Mouse (Mus musculus) embryonic facial prominence, embryonic 15.5 days (tissue): ENCODE data around the gene Susd4. TPM values are rescaled to one million over a fixed set of nuclear protein-coding genes. Genes with fewer than 3 reads are reported as not detected.
A peak's percentile ranks its signal among the peaks of the same experiment; 100 is the strongest.

ENCODE experiments used
- ATAC-seq: fragments of 200-750 bp; cut with Nextera tagmentation; 2 replicates; pipeline ENCODE4 v1.8.0; 2017; ENCODE audit warnings: low read depth, moderate TSS enrichment; ENCODE audit not compliant: insufficient number of reproducible peaks, low FRiP score, low TSS enrichment
- H3K27ac ChIP-seq: fragments of 300-500 bp; sonication (generic); replicated peaks from 2 replicates; pipeline ENCODE4 v1.5.1; 2015; ENCODE audit warnings: mild to moderate bottlenecking, inconsistent platforms
- H3K27me3 ChIP-seq: fragments of 300-500 bp; sonication (generic); 2 replicates; pipeline ENCODE4 v1.6.1; 2015; ENCODE audit warnings: inconsistent platforms
- H3K36me3 ChIP-seq: fragments of 300-500 bp; sonication (generic); 2 replicates; pipeline ENCODE4 v1.6.1; 2015; ENCODE audit warnings: mild to moderate bottlenecking, inconsistent platforms
- H3K4me1 ChIP-seq: fragments of 300-500 bp; sonication (generic); 2 replicates; pipeline ENCODE4 v1.6.1; 2015; ENCODE audit warnings: inconsistent platforms
- H3K4me2 ChIP-seq: fragments of 300-500 bp; sonication (generic); replicated peaks from 2 replicates; pipeline ENCODE4 v1.6.1; 2015; ENCODE audit warnings: mild to moderate bottlenecking, inconsistent platforms
- H3K4me3 ChIP-seq: fragments of 300-500 bp; sonication (generic); replicated peaks from 2 replicates; pipeline ENCODE4 v1.5.1; 2015; ENCODE audit warnings: mild to moderate bottlenecking, inconsistent platforms
- H3K9ac ChIP-seq: fragments of 300-500 bp; sonication (generic); 2 replicates; pipeline ENCODE4 v1.6.1; 2015; ENCODE audit warnings: inconsistent platforms
- H3K9me3 ChIP-seq: fragments of 300-500 bp; sonication (generic); replicated peaks from 2 replicates; pipeline ENCODE4 v1.6.1; 2016; ENCODE audit warnings: inconsistent platforms
- WGBS: fragments of 180-500 bp; shearing (Covaris S2); methylation state at CpG from one replicate; pipeline ENCODE4 v1.1.7; 2015; 5-methylcytosine and 5-hydroxymethylcytosine counted together
- polyA plus RNA-seq: library from polyadenylated mRNA; unstranded; fragments of >200 nt; fragmentation: Nextera tagmentation; extraction: Ambion mirVana; gene quantifications from 2 replicates; pipeline ENCODE4 v1.2.1, GENCODE M21; 2015

Susd4 gene
- polyA plus RNA-seq, 1 experiment from 2014 or later, result 14.8 TPM

DNA sequence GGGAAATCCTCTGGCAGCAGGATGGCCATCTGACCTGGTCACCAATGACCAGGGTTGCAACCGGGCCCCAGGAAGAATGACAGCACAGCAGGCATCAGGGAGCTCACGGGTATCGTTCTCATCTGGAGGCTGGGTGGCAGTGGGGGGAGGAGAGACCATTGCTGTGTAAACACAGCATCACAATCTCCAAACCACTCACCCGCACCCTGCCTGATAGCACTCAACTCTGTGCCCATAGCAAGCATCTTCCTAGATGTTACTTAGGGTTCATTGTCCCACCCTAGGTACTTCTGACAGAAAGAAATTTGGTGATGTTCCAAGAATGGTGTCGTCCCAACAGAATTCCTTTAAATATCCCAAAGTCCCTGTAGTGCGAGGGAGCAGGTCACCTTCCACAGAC is 133.4 kb downstream of the Susd4 start:
- H3K27ac ChIP-seq, result no peak overlapping the region
- no peak overlapping the region for H3K9ac ChIP-seq
- no peak overlapping the region for H3K4me2 ChIP-seq
- H3K4me3 ChIP-seq, result no peak overlapping the region
- H3K4me1 ChIP-seq, result no peaks in the 10 kb centered on the region
- no peak for ATAC-seq
- no peaks in the 10 kb centered on the region for H3K9me3 ChIP-seq
- 65% methylated on average over 6 of the region's 6 CpGs for WGBS
- H3K36me3 ChIP-seq, result no peaks in the 10 kb centered on the region
- no peaks in the 10 kb centered on the region for H3K27me3 ChIP-seq

DNA sequence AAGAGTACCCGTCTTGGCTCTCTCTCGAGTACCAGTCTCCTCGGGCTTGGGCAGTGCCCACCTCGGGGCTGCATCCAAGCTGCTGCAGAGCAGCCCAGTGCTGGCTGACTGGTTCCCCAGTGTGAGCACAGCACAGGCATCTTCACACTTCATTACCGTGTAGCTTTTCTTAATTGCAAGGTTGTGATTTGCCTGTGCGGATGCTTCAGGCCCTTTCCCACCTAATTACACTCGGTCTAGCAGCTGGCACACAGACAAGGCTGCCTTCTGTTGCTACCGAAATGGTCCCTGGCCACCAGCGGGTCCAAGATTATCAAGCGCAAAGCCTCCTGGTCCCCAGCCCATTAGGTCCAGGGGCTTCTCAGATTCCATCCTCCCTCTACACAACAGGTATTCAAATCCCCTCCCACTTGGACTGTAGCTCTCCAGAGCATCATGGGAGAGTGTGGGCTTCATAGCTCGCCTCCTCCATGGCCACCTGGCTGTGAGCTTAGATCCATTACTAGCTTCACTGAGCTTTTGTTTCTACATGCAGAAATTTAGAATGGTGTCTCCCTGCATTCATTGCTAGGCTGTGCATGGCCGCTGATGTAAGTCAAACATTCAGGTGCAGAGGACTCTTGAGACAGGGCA is 134.0 kb downstream of the Susd4 start:
- no peaks in the 10 kb centered on the region for H3K36me3 ChIP-seq
- WGBS, result 69% methylated on average over 12 of the region's 12 CpGs
- no peak overlapping the region for H3K4me3 ChIP-seq
- no peak overlapping the region for H3K4me2 ChIP-seq
- no peaks in the 10 kb centered on the region for H3K4me1 ChIP-seq
- no peak overlapping the region for H3K27ac ChIP-seq
- no peaks in the 10 kb centered on the region for H3K9me3 ChIP-seq
- 0 out of 2 replicates have a peak, but pooled peaks have one; percentile 19 for ATAC-seq
- no peaks in the 10 kb centered on the region for H3K27me3 ChIP-seq
- no peak overlapping the region for H3K9ac ChIP-seq

DNA sequence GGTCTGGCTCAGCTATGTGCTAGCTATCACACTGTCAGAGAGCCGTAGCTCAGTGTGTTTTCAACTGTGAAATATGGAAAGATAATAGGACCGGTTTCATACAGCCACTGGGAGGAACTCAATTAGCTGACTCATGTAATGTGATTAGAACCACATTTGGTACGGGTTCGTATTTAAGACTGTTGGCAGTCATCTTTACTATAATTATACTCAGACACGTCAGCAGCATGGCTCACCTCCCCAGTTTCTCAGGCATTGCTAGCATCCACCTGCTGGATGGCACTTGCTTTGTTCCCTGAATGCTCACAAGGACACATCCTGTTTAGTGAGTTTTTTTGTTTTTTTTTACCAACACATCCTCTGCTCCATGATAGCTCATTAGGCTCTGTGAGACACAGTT is 138.4 kb downstream of the Susd4 start:
- H3K27me3 ChIP-seq, result no peaks in the 10 kb centered on the region
- no peak overlapping the region for H3K9ac ChIP-seq
- H3K4me2 ChIP-seq, result no peak overlapping the region
- no peaks in the 10 kb centered on the region for H3K36me3 ChIP-seq
- H3K27ac ChIP-seq, result no peak overlapping the region
- H3K4me3 ChIP-seq, result no peak overlapping the region
- no peak for ATAC-seq
- 27% methylated on average over 5 of the region's 5 CpGs for WGBS
- H3K9me3 ChIP-seq, result no peaks in the 10 kb centered on the region
- peaks cover 2% of the 10 kb centered on the region; the same call in 1 of the 2 replicates for H3K4me1 ChIP-seq

GRCm38 (mm10) chr1:182902906-182903305 is 139.2 kb downstream of the Susd4 start:
- peaks cover 10% of the 10 kb centered on the region for H3K4me1 ChIP-seq
- 77% methylated on average over 3 of the region's 3 CpGs for WGBS

GRCm38 (mm10) chr1:182905669-182906068 is 142.0 kb downstream of the Susd4 start:
- no peaks in the 10 kb centered on the region for H3K27me3 ChIP-seq
- peaks cover 24% of the 10 kb centered on the region for H3K4me1 ChIP-seq
- H3K36me3 ChIP-seq, result no peaks in the 10 kb centered on the region
- H3K4me3 ChIP-seq, result no peak overlapping the region
- WGBS, result 68% methylated on average over 3 of the region's 3 CpGs
- no peak overlapping the region for H3K9ac ChIP-seq
- no peak overlapping the region for H3K4me2 ChIP-seq
- no peaks in the 10 kb centered on the region for H3K9me3 ChIP-seq
- ATAC-seq, result no peak
- no peak overlapping the region for H3K27ac ChIP-seq

More at GRCm38 (mm10) chr1:182902906-182903305, 139.2 kb downstream of the Susd4 start:
- Histone ChIP-seq H3K9me3 (no peaks in the 10 kb centered on the region), H3K36me3 (no peaks in the 10 kb centered on the region), H3K27ac (no peak overlapping the region), H3K9ac (no peak overlapping the region), H3K27me3 (no peaks in the 10 kb centered on the region), H3K4me3 (no peak overlapping the region), H3K4me2 (no peak overlapping the region)
- no peak for ATAC-seq

DNA sequence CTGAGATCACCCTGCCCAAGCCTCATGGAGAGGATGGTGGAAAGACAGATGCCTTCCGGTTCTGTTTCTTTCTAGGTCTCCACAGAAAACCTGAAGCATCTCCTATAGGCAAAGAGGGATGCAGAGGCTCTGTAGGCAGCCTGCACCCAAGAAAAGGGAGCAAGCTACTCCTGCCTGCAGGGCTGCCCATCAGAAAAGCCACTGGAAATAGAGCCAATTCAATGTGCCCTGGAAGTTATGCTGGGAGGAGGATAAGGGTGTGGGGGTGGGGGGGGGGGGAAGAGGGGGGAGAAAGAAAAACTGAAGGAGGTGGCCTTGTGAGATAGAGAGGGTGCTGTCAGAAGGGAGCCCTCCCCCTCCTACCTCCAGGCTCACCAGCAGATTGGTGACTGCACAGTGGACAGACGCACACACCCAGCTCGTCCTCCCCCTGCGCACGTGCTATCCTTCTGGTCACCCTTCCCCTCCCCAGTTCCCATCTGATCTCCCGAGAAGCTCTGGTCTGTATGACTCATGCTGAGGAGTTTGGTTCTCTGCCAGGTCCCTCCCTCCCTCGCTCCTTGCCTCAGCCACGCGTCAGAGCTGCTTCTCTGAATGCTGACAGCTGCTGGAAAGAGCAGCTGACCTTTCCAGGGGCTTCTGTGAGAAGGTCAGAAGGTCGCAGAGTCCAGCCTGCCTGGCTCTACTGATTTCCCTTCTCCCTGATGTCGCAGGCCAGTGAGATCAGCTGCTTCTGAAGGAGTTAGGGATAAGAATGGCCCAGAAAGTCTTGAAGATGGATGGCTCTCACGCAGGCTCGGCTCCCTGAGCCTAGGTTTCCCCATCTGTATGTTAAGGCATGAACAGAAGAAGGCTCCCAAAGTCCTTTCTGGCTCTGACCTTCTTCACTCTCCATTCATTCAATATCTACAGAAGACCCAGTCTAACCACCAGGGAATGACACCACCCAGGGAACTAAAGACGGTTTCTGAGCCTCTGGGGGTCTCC is 144.7 kb downstream of the Susd4 start:
- no peak overlapping the region for H3K9ac ChIP-seq
- peak overlapping the region; percentile 27 for H3K4me2 ChIP-seq
- 0 out of 2 replicates have a peak, but pooled peaks cover 3% of the 10 kb centered on the region for H3K9me3 ChIP-seq
- no peaks in the 10 kb centered on the region for H3K27me3 ChIP-seq
- no peak overlapping the region; the same call in 1 of the 2 replicates for H3K27ac ChIP-seq
- no peak overlapping the region for H3K4me3 ChIP-seq
- ATAC-seq, result peak; percentile 89
- 15% methylated on average over 14 of the region's 14 CpGs for WGBS
- no peaks in the 10 kb centered on the region for H3K36me3 ChIP-seq
- H3K4me1 ChIP-seq, result peaks cover 24% of the 10 kb centered on the region

GRCm38 (mm10) chr1:182909066-182909465 is 145.4 kb downstream of the Susd4 start:
- H3K9me3 ChIP-seq, result 0 out of 2 replicates have a peak, but pooled peaks cover 3% of the 10 kb centered on the region
- no peak overlapping the region for H3K4me2 ChIP-seq
- WGBS, result 45% methylated on average over 3 of the region's 3 CpGs
- ATAC-seq, result no peak
- no peaks in the 10 kb centered on the region for H3K36me3 ChIP-seq
- H3K27ac ChIP-seq, result no peak overlapping the region
- no peak overlapping the region for H3K9ac ChIP-seq
- H3K4me1 ChIP-seq, result peaks cover 24% of the 10 kb centered on the region
- no peaks in the 10 kb centered on the region for H3K27me3 ChIP-seq
- no peak overlapping the region for H3K4me3 ChIP-seq

DNA sequence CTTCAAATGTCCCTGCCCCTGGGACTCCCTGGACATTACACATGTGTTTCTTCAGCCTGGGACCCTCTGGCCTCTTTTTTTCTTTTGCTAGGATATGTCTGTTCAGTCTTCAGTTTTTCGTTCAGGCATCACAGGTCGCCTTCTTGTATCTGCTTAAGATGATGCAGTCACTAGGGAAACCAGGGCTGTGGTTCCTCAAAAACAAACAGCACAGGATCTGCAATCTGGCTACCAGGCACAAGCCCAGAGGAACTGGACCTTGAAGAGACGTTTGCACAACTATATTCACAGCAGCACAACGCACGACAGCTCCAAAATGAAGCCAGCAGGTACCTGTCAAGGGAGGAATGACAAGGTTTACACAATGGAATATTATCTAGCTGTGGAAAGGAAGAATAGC is 145.9 kb downstream of the Susd4 start:
- 76% methylated on average over 5 of the region's 5 CpGs for WGBS
- no peak for ATAC-seq
- no peak overlapping the region for H3K27ac ChIP-seq
- no peak overlapping the region for H3K4me3 ChIP-seq
- H3K4me2 ChIP-seq, result no peak overlapping the region
- no peaks in the 10 kb centered on the region for H3K36me3 ChIP-seq
- 0 out of 2 replicates have a peak, but pooled peaks cover 3% of the 10 kb centered on the region for H3K9me3 ChIP-seq
- no peak overlapping the region for H3K9ac ChIP-seq
- H3K27me3 ChIP-seq, result no peaks in the 10 kb centered on the region
- peaks cover 24% of the 10 kb centered on the region for H3K4me1 ChIP-seq

- Histone ChIP-seq H3K4me2 (no peak overlapping the region), H3K27ac (no peak overlapping the region), H3K36me3 (no peaks in the 10 kb centered on the region), H3K9ac (no peak overlapping the region), H3K4me1 (peaks cover 17% of the 10 kb centered on the region), H3K9me3 (0 out of 2 replicates have a peak, but pooled peaks cover 3% of the 10 kb centered on the region), H3K4me3 (no peak overlapping the region), H3K27me3 (no peaks in the 10 kb centered on the region)
- WGBS, result 63% methylated on average over 2 of the region's 2 CpGs
- ATAC-seq, result no peak
Measured at GRCm38 (mm10) chr1:182912591-182912990, 148.9 kb downstream of the Susd4 start.

GRCm38 (mm10) chr1:182914121-182914908 is 150.7 kb downstream of the Susd4 start:
- 83% methylated on average over 4 of the region's 4 CpGs for WGBS
- Histone ChIP-seq H3K4me1 (peaks cover 4% of the 10 kb centered on the region; the same call in 1 of the 2 replicates), H3K36me3 (no peaks in the 10 kb centered on the region), H3K9ac (no peak overlapping the region), H3K4me2 (no peak overlapping the region), H3K9me3 (0 out of 2 replicates have a peak, but pooled peaks cover 3% of the 10 kb centered on the region), H3K27me3 (no peaks in the 10 kb centered on the region), H3K4me3 (no peak overlapping the region), H3K27ac (no peak overlapping the region)
- ATAC-seq, result no peak
